Mouse (Mus musculus): Measurements from ENCODE around the gene Col28a1. TPM values are rescaled to one million over a fixed set of nuclear protein-coding genes. Genes with fewer than 3 reads are reported as not detected.

Gene Col28a1
- polyA plus RNA-seq, 1 experiment from 2014 or later = not detected

- no peak overlapping the region for H3K4me2 ChIP-seq
- no peak overlapping the region for H3K4me3 ChIP-seq (ENCODE audit: low read depth, low read length)
- no peaks in the 10 kb centered on the region; the same call in 1 of the 2 replicates for H3K4me1 ChIP-seq (replicated peaks; ENCODE audit: control insufficient read depth, insufficient read depth, low read length)
- WGBS = 32% methylated on average over 2 of the region's 2 CpGs
- no peak for ATAC-seq (replicated peaks; ENCODE audit: low FRiP score)
- H3K36me3 ChIP-seq (ENCODE audit: control insufficient read depth, insufficient read depth, low read length) = no peaks in the 10 kb centered on the region
- H3K27ac ChIP-seq (ENCODE audit: low read depth, low read length) = no peak overlapping the region
- H3K9me3 ChIP-seq (ENCODE audit: control insufficient read depth, low read length) = no peaks in the 10 kb centered on the region
- H3K27me3 ChIP-seq (replicated peaks; ENCODE audit: control insufficient read depth, insufficient read depth, low read length) = no peaks in the 10 kb centered on the region
- DNase-seq (ENCODE audit: low spot score) = no peak
- H3K9ac ChIP-seq (ENCODE audit: low read depth, low read length) = no peak overlapping the region
These were observed 240.2 kb downstream of the Col28a1 start for GRCm38 (mm10) chr6:7952208-7952607.

GRCm38 (mm10) chr6:7951778-7952177 is 240.6 kb downstream of the Col28a1 start:
- Histone ChIP-seq H3K27me3 (replicated peaks; ENCODE audit: control insufficient read depth, insufficient read depth, low read length) (no peaks in the 10 kb centered on the region), H3K36me3 (ENCODE audit: control insufficient read depth, insufficient read depth, low read length) (no peaks in the 10 kb centered on the region), H3K9ac (ENCODE audit: low read depth, low read length) (no peak overlapping the region), H3K4me2 (no peak overlapping the region), H3K9me3 (ENCODE audit: control insufficient read depth, low read length) (no peaks in the 10 kb centered on the region), H3K27ac (ENCODE audit: low read depth, low read length) (no peak overlapping the region), H3K4me3 (ENCODE audit: low read depth, low read length) (no peak overlapping the region), H3K4me1 (replicated peaks; ENCODE audit: control insufficient read depth, insufficient read depth, low read length) (no peaks in the 10 kb centered on the region; the same call in 1 of the 2 replicates)
- ATAC-seq (replicated peaks; ENCODE audit: low FRiP score) (no peak), DNase-seq (ENCODE audit: low spot score) (no peak)

Other genes starting within 250 kb of the Col28a1 start
- 28.9 and 35.1 TPM in 2 replicates for gene Mios, start 16.6 kb upstream of the Col28a1 start, polyA plus RNA-seq (2014; fragmentation: Nextera tagmentation; extraction: Ambion mirVana)
- gene Rpa3, start 66.6 kb upstream of the Col28a1 start, polyA plus RNA-seq (2014; fragmentation: Nextera tagmentation; extraction: Ambion mirVana) = 211 and 219 TPM in 2 replicates
- gene Umad1, start 66.7 kb upstream of the Col28a1 start, polyA plus RNA-seq (2014; fragmentation: Nextera tagmentation; extraction: Ambion mirVana) = 20.6 and 23.1 TPM in 2 replicates
- 3.9 and 4.8 TPM in 2 replicates for gene Gm45062, start 66.8 kb upstream of the Col28a1 start, polyA plus RNA-seq (2014; fragmentation: Nextera tagmentation; extraction: Ambion mirVana)